Mouse (Mus musculus) heart, postnatal 14 days (tissue): ENCODE measurements around the gene Lrr1. TPM values are rescaled to one million over a fixed set of nuclear protein-coding genes. Genes with fewer than 3 reads are reported as not detected.

ENCODE experiments used
- microRNA-seq, 2 experiments: library from miRNA; unstranded; fragments of <30 nt; microRNA quantifications; one replicate each; pipeline ENCODE4 v1.2.0; 2021 to 2022
- total RNA-seq, 2 experiments: library from RNA; stranded (reverse); gene quantifications; 2 replicates each; pipeline ENCODE4 v1.2.3; 2021

Gene Lrr1
- total RNA-seq, 2 experiments from 2014 or later: 1.0 TPM; not detected in 1

Small RNAs within 50 kb of the gene (microRNA-seq; reads per million reads assigned to microRNA genes)
- gene Gm47287: 0 reads per million in 2 experiments
- 0.60 to 1.1 reads per million in 2 experiments for gene Gm47295

Other genes with a start within 250 kb of the Lrr1 start
- 1,000 to 10,000 TPM; 1,350 to 1,379 TPM for gene Rps29, start 9.6 kb upstream of the Lrr1 start, total RNA-seq
- gene Rpl36al, start 15.3 kb downstream of the Lrr1 start, total RNA-seq: 100 to 1,000 TPM; 211 to 226 TPM
- gene Mgat2, start 15.3 kb downstream of the Lrr1 start, total RNA-seq: 10 to 100 TPM; 22.6 to 25.3 TPM
- 1 to 10 TPM; 2.9 to 4.1 TPM for gene Gm49383, start 28.3 kb downstream of the Lrr1 start, total RNA-seq
- gene Dnaaf2, start 29.6 kb downstream of the Lrr1 start, total RNA-seq: under 1 TPM; 0.76 TPM
- gene Gm49384, start 35.5 kb downstream of the Lrr1 start, total RNA-seq: 1 to 10 TPM; 2.4 to 3.1 TPM
- gene Pole2, start 59.4 kb downstream of the Lrr1 start, total RNA-seq: 1 to 10 TPM; 1.6 to 2.0 TPM
- gene Klhdc1, start 72.4 kb downstream of the Lrr1 start, total RNA-seq: 10 to 100 TPM; 18.1 to 21.1 TPM
- 10 to 100 TPM; 90.6 to 93.1 TPM for gene Klhdc2, start 127.9 kb downstream of the Lrr1 start, total RNA-seq
- 10 to 100 TPM; 26.1 to 28.5 TPM for gene Nemf, start 188.4 kb downstream of the Lrr1 start, total RNA-seq
- 10 to 100 TPM; 51.8 to 57.0 TPM for gene Arf6, start 203.3 kb downstream of the Lrr1 start, total RNA-seq
- gene Gm9887, start 203.6 kb downstream of the Lrr1 start, total RNA-seq: 1 to 10 TPM in 1 of 2 experiments, not detected in 1; 1.1 TPM